Mouse (Mus musculus): ENCODE results near the gene Ezh1.

Ezh1 gene

GRCm38 (mm10) chr11:101142215-101142967, 83.9 kb downstream of the Ezh1 start:
- no peak for DNase-seq

All from retina, postnatal 1 day (tissue).